Mouse (Mus musculus) bone marrow macrophage, adult 2 months (primary cell): ENCODE measurements around the gene Akap7. TPM values are rescaled to one million over a fixed set of nuclear protein-coding genes. Genes with fewer than 3 reads are reported as not detected.

Source experiments
- H3K27ac ChIP-seq: 2 replicates; pipeline ENCODE4 v1.5.1; 2012; ENCODE audit warnings: low read depth, low read length; ENCODE audit not compliant: insufficient read depth
- H3K4me1 ChIP-seq: 2 replicates; pipeline ENCODE4 v1.6.1; 2012; ENCODE audit warnings: low read length; ENCODE audit not compliant: control insufficient read depth, insufficient read depth
- H3K4me3 ChIP-seq: 2 replicates; pipeline ENCODE4 v1.5.1; 2012; ENCODE audit warnings: mild to moderate bottlenecking, low read length, moderate library complexity; ENCODE audit not compliant: insufficient read depth
- CTCF ChIP-seq: IDR thresholded peaks from 2 replicates; pipeline ENCODE4 v1.5.1; 2012; ENCODE audit warnings: low read depth, mild to moderate bottlenecking, low read length, moderate library complexity
- POLR2A ChIP-seq: IDR thresholded peaks from 2 replicates; pipeline ENCODE4 v1.6.1; 2012; ENCODE audit warnings: mild to moderate bottlenecking, low read depth, low read length, borderline replicate concordance
- polyA plus RNA-seq: library from polyadenylated mRNA; stranded (reverse); fragments of >200 nt; gene quantifications from 2 replicates; pipeline ENCODE4 v1.2.4, GENCODE M21; 2012; ENCODE audit not compliant: missing spikeins, insufficient read depth, insufficient read length

Akap7 gene
- polyA plus RNA-seq, 1 experiment = 26.0 TPM

GRCm38 (mm10) chr10:25284427-25285099 is 23.1 kb downstream of the Akap7 start:
- Histone ChIP-seq H3K4me1 (peaks cover 19% of the 10 kb centered on the region), H3K4me3 (no peak overlapping the region), H3K27ac (peak overlapping the region; percentile 91)
- TF ChIP-seq CTCF = no peak; the same call in 1 of the 2 replicates

GRCm38 (mm10) chr10:25283397-25283796 is 24.3 kb downstream of the Akap7 start:
- no peak overlapping the region for H3K27ac ChIP-seq
- H3K4me1 ChIP-seq = peaks cover 25% of the 10 kb centered on the region
- TF ChIP-seq CTCF (no peak), POLR2A (no peak)
- H3K4me3 ChIP-seq = no peak overlapping the region

GRCm38 (mm10) chr10:25280141-25280540 is 27.5 kb downstream of the Akap7 start:
- Histone ChIP-seq H3K4me3 (no peak overlapping the region), H3K4me1 (peaks cover 23% of the 10 kb centered on the region), H3K27ac (no peak overlapping the region)
- TF ChIP-seq CTCF (no peak), POLR2A (no peak)

GRCm38 (mm10) chr10:25279406-25279805 is 28.3 kb downstream of the Akap7 start:
- peaks cover 17% of the 10 kb centered on the region for H3K4me1 ChIP-seq
- TF ChIP-seq POLR2A (no peak), CTCF (no peak)
- peak overlapping the region; percentile 23 for H3K27ac ChIP-seq
- H3K4me3 ChIP-seq = no peak overlapping the region

GRCm38 (mm10) chr10:25275492-25275891 is 32.2 kb downstream of the Akap7 start:
- Histone ChIP-seq H3K4me1 (peaks cover 15% of the 10 kb centered on the region), H3K4me3 (no peak overlapping the region), H3K27ac (no peak overlapping the region)
- TF ChIP-seq POLR2A (no peak), CTCF (no peak)

GRCm38 (mm10) chr10:25274621-25275330 is 32.9 kb downstream of the Akap7 start:
- Histone ChIP-seq H3K4me3 (no peak overlapping the region), H3K27ac (no peak overlapping the region), H3K4me1 (peaks cover 15% of the 10 kb centered on the region)
- TF ChIP-seq POLR2A (no peak), CTCF (no peak)

GRCm38 (mm10) chr10:25273731-25274130 is 33.9 kb downstream of the Akap7 start:
- Histone ChIP-seq H3K27ac (no peak overlapping the region), H3K4me1 (peaks cover 7% of the 10 kb centered on the region), H3K4me3 (no peak overlapping the region)
- no peak for TF ChIP-seq CTCF
- TF ChIP-seq POLR2A = no peak

GRCm38 (mm10) chr10:25271756-25272155 is 35.9 kb downstream of the Akap7 start:
- no peak overlapping the region for H3K4me3 ChIP-seq
- no peak overlapping the region for H3K27ac ChIP-seq
- H3K4me1 ChIP-seq = peaks cover 7% of the 10 kb centered on the region; the same call in 1 of the 2 replicates
- TF ChIP-seq CTCF = no peak
- no peak for TF ChIP-seq POLR2A

- TF ChIP-seq CTCF (no peak), POLR2A (no peak)
- H3K27ac ChIP-seq = no peak overlapping the region
- no peak overlapping the region for H3K4me3 ChIP-seq
- H3K4me1 ChIP-seq = peaks cover 7% of the 10 kb centered on the region; the same call in 1 of the 2 replicates
These were observed 36.5 kb downstream of the Akap7 start for GRCm38 (mm10) chr10:25271207-25271606.

GRCm38 (mm10) chr10:25268476-25269351 is 39.0 kb downstream of the Akap7 start:
- peaks cover 5% of the 10 kb centered on the region; the same call in 1 of the 2 replicates for H3K4me1 ChIP-seq
- no peak overlapping the region for H3K27ac ChIP-seq
- H3K4me3 ChIP-seq = no peak overlapping the region
- TF ChIP-seq POLR2A = no peak
- no peak for TF ChIP-seq CTCF
